Mouse (Mus musculus) inflammation-experienced regulatory T-cells, adult 6 months (primary cell): ENCODE results near the gene Hectd1. TPM values are rescaled to one million over a fixed set of nuclear protein-coding genes. Genes with fewer than 3 reads are reported as not detected.

Experiments
- ATAC-seq: one replicate; pipeline ENCODE4 v1.8.0; 2017
- polyA plus RNA-seq, 3 experiments: library from polyadenylated mRNA; unstranded; fragments of 100-300 nt; shearing (Covaris generic); gene quantifications; one replicate each; pipeline ENCODE4 v1.2.1; 2017

Gene Hectd1
- polyA plus RNA-seq, 3 experiments from 2014 or later, result 58.9 to 78.1 (median 63.5) TPM

GRCm38 (mm10) chr12:51767454-51767853, 61.9 kb downstream of the Hectd1 start:
- ATAC-seq, result no peak

- ATAC-seq, result no peak
These were observed 70.0 kb downstream of the Hectd1 start for GRCm38 (mm10) chr12:51759374-51759773.

- no peak for ATAC-seq
These were observed 72.8 kb downstream of the Hectd1 start for GRCm38 (mm10) chr12:51756599-51756961.

GRCm38 (mm10) chr12:51755938-51756598, 73.3 kb downstream of the Hectd1 start:
- no peak for ATAC-seq

- ATAC-seq, result no peak
These were observed 82.0 kb downstream of the Hectd1 start for GRCm38 (mm10) chr12:51747348-51747747.

GRCm38 (mm10) chr12:51744957-51745356, 84.4 kb downstream of the Hectd1 start:
- no peak for ATAC-seq

- ATAC-seq, result peak; percentile 49
These were observed 87.6 kb downstream of the Hectd1 start for GRCm38 (mm10) chr12:51741690-51742089.

- no peak for ATAC-seq
These were observed 92.5 kb downstream of the Hectd1 start for GRCm38 (mm10) chr12:51736807-51737206.

- no peak for ATAC-seq
These were observed 93.0 kb downstream of the Hectd1 start for GRCm38 (mm10) chr12:51736381-51736780.

GRCm38 (mm10) chr12:51735840-51736271, 93.5 kb downstream of the Hectd1 start:
- ATAC-seq, result no peak

- no peak for ATAC-seq
These were observed 94.6 kb downstream of the Hectd1 start for GRCm38 (mm10) chr12:51734605-51735211.

GRCm38 (mm10) chr12:51729827-51730226, 99.5 kb downstream of the Hectd1 start:
- no peak for ATAC-seq

GRCm38 (mm10) chr12:51729058-51729457, 100.3 kb downstream of the Hectd1 start:
- ATAC-seq, result no peak

GRCm38 (mm10) chr12:51721836-51722235, 107.5 kb downstream of the Hectd1 start:
- ATAC-seq, result no peak

- no peak for ATAC-seq
These were observed 110.7 kb downstream of the Hectd1 start for GRCm38 (mm10) chr12:51718617-51719016.

- ATAC-seq, result no peak
These were observed 116.7 kb downstream of the Hectd1 start for GRCm38 (mm10) chr12:51712685-51713084.

GRCm38 (mm10) chr12:51710154-51710553, 119.2 kb downstream of the Hectd1 start:
- no peak for ATAC-seq

- ATAC-seq, result no peak
These were observed 119.6 kb downstream of the Hectd1 start for GRCm38 (mm10) chr12:51709741-51710140.

GRCm38 (mm10) chr12:51708941-51709686, 120.2 kb downstream of the Hectd1 start:
- no peak for ATAC-seq

- ATAC-seq, result no peak
These were observed 122.6 kb downstream of the Hectd1 start for GRCm38 (mm10) chr12:51706673-51707235.

- ATAC-seq, result no peak
These were observed 123.6 kb downstream of the Hectd1 start for GRCm38 (mm10) chr12:51705778-51706177.

- ATAC-seq, result no peak
These were observed 124.8 kb downstream of the Hectd1 start for GRCm38 (mm10) chr12:51704572-51704971.

- ATAC-seq, result no peak
These were observed 125.5 kb downstream of the Hectd1 start for GRCm38 (mm10) chr12:51703859-51704258.
